ENCODE assay signal across 28 mouse cellular contexts in genomic region chr17:65857617-65858016, GRCm38 (mm10). TPM values are rescaled to one million over a fixed set of nuclear protein-coding genes. Genes with fewer than 3 reads are reported as not detected.
DNase-seq lines count a peak whose midpoint lies in the region; ATAC-seq and TF ChIP-seq lines count a peak whose summit lies in the region.
"Had no signal": no experiment of that assay in that cellular context is flagged by ENCODE, and none has a peak within 500 bp of the region (broad histone marks: within the 10 kb centered on the region; RNA-seq: fewer than 3 reads in every experiment).

No protein-coding gene starts in this region.

- TF ChIP-seq POLR2A in testis, adult 2 months (IDR thresholded peaks at IDR 0.05; ENCODE audit: control insufficient read depth, low read depth, low read length), result no peak

- no peak for TF ChIP-seq CTCF in testis, adult 2 months (IDR thresholded peaks at IDR 0.05; ENCODE audit: control insufficient read depth, insufficient read depth, insufficient replicate concordance, low read depth, low read length)
- TF ChIP-seq CTCF in liver, postnatal 0 days (IDR thresholded peaks at IDR 0.05; ENCODE audit: low read depth), result no peak

- WGBS in liver, embryonic 12.5 days (ENCODE audit: insufficient replicate concordance), result 12% methylated on average over 4 of the region's 4 CpGs
- 37% methylated on average over 4 of the region's 4 CpGs for WGBS in liver, postnatal 0 days (ENCODE audit: insufficient replicate concordance)
- WGBS in heart, embryonic 10.5 days, result 16% methylated on average over 4 of the region's 4 CpGs

- H3K4me1 ChIP-seq in testis, adult 2 months (ENCODE audit: control insufficient read depth, insufficient read depth, low read length), result no peaks in the 10 kb centered on the region
- H3K4me1 ChIP-seq in liver, embryonic 12.5 days, result peaks cover 26% of the 10 kb centered on the region
- H3K4me1 ChIP-seq in liver, postnatal 0 days (ENCODE audit: insufficient read depth), result no peaks in the 10 kb centered on the region
- H3K4me1 ChIP-seq in heart, embryonic 10.5 days, result no peaks in the 10 kb centered on the region; the same call in 1 of the 2 replicates
- H3K4me1 ChIP-seq: embryonic facial prominence, embryonic 13.5 days; limb, embryonic 12.5 days; stomach, embryonic 15.5 days had no signal

- H3K4me2 ChIP-seq in liver, embryonic 12.5 days, result peak overlapping the region; percentile 19; the same call in 1 of the 2 replicates
- no peak overlapping the region for H3K4me2 ChIP-seq in liver, postnatal 0 days (ENCODE audit: low read depth, low read length)
- H3K4me2 ChIP-seq: embryonic facial prominence, embryonic 13.5 days; limb, embryonic 12.5 days; stomach, embryonic 15.5 days had no signal

- no peak overlapping the region for H3K9ac ChIP-seq in liver, embryonic 12.5 days
- no peak overlapping the region; the same call in 1 of the 2 replicates for H3K9ac ChIP-seq in liver, postnatal 0 days (replicated peaks)
- H3K9ac ChIP-seq: embryonic facial prominence, embryonic 13.5 days; limb, embryonic 12.5 days; stomach, embryonic 15.5 days had no signal

- DNase-seq in testis, postnatal 10 days (ENCODE audit: low spot score), result no peak
- DNase-seq in liver, postnatal 0 days, result no peak
- no peak for DNase-seq in left cerebral cortex, adult 8-10 months (ENCODE audit: low spot score in 2 of 2)
- DNase-seq in adrenal gland, postnatal 10 days, result no peak
- no peak for DNase-seq in heart, embryonic 10.5 days (ENCODE audit: low spot score)
- DNase-seq: adrenal gland, adult 8-10 months; cerebellum, adult 11 months; cerebellum, adult 9-10 months; gastrocnemius, adult 2 months; heart, adult 2 months; kidney, adult 18-20 months; kidney, postnatal 36 days; layer of hippocampus, postnatal 36 days; lung, adult 18-20 months; lung, postnatal 4 days; midbrain, embryonic 14.5 days; right cerebral cortex, postnatal 25 days; thymus, adult 18-20 months; thymus, postnatal 25 days had no signal

- no peaks in the 10 kb centered on the region for H3K27me3 ChIP-seq in testis, adult 2 months (ENCODE audit: control insufficient read depth, insufficient read depth, low read length)
- H3K27me3 ChIP-seq in liver, embryonic 12.5 days (replicated peaks), result no peaks in the 10 kb centered on the region
- H3K27me3 ChIP-seq in liver, postnatal 0 days (ENCODE audit: insufficient read depth, low read length), result no peaks in the 10 kb centered on the region
- no peaks in the 10 kb centered on the region for H3K27me3 ChIP-seq in heart, embryonic 10.5 days (ENCODE audit: insufficient read depth, poor library complexity, severe bottlenecking)
- H3K27me3 ChIP-seq: embryonic facial prominence, embryonic 13.5 days; limb, embryonic 12.5 days; stomach, embryonic 15.5 days had no signal

- no peak overlapping the region for H3K4me3 ChIP-seq in testis, adult 2 months (ENCODE audit: control insufficient read depth, low read depth, low read length)
- no peak overlapping the region for H3K4me3 ChIP-seq in liver, embryonic 12.5 days
- H3K4me3 ChIP-seq in liver, postnatal 0 days (ENCODE audit: low read depth, low read length), result no peak overlapping the region
- no peak overlapping the region for H3K4me3 ChIP-seq in heart, embryonic 10.5 days
- H3K4me3 ChIP-seq: embryonic facial prominence, embryonic 13.5 days; gastrocnemius, adult 2 months; heart, adult 2 months; layer of hippocampus, adult 2 months; limb, embryonic 12.5 days; stomach, embryonic 15.5 days had no signal

- H3K27ac ChIP-seq in testis, adult 2 months (ENCODE audit: control insufficient read depth, insufficient read depth, low read depth, low read length), result peak overlapping the region; percentile 67
- H3K27ac ChIP-seq in liver, embryonic 12.5 days, result peak overlapping the region; percentile 53; the same call in 1 of the 2 replicates
- H3K27ac ChIP-seq in liver, postnatal 0 days (ENCODE audit: low read depth), result 0 out of 2 replicates have a peak overlapping the region, but pooled peaks have one; percentile 11
- no peak overlapping the region for H3K27ac ChIP-seq in heart, embryonic 10.5 days
- H3K27ac ChIP-seq: embryonic facial prominence, embryonic 13.5 days; gastrocnemius, adult 2 months; heart, adult 2 months; layer of hippocampus, adult 2 months; limb, embryonic 12.5 days; stomach, embryonic 15.5 days had no signal

- H3K36me3 ChIP-seq in testis, adult 2 months (ENCODE audit: control insufficient read depth, insufficient read depth, low read length), result no peaks in the 10 kb centered on the region; the same call in 1 of the 2 replicates
- H3K36me3 ChIP-seq in liver, embryonic 12.5 days, result peaks cover 86% of the 10 kb centered on the region
- H3K36me3 ChIP-seq in liver, postnatal 0 days (replicated peaks; ENCODE audit: insufficient read depth, low read length), result peaks cover 56% of the 10 kb centered on the region
- H3K36me3 ChIP-seq in heart, embryonic 10.5 days, result peaks cover 58% of the 10 kb centered on the region

- TF ChIP-seq EP300 in liver, postnatal 0 days (IDR thresholded peaks at IDR 0.05; ENCODE audit: low read depth), result peak; percentile 83

- no peaks in the 10 kb centered on the region for H3K9me3 ChIP-seq in liver, embryonic 12.5 days (replicated peaks)
- no peaks in the 10 kb centered on the region for H3K9me3 ChIP-seq in liver, postnatal 0 days (ENCODE audit: low read length)
- no peaks in the 10 kb centered on the region for H3K9me3 ChIP-seq in heart, embryonic 10.5 days
- H3K9me3 ChIP-seq: embryonic facial prominence, embryonic 13.5 days; stomach, embryonic 15.5 days had no signal

- ATAC-seq in liver, embryonic 12.5 days, result peak; percentile 50; the same call in 1 of the 2 replicates
- ATAC-seq in liver, postnatal 0 days, result no peak
- ATAC-seq: forebrain, embryonic 16.5 days; hindbrain, embryonic 16.5 days; lung, postnatal 0 days had no signal

RNA-seq across cellular contexts. Expression of gene Ralbp1, which starts 28.0 kb away (rescaled TPM):
- 12.8 and 13.2 TPM in 2 replicates for polyA plus RNA-seq in testis, adult 2 months (2012; rRNA removed)
- 45.9 and 47.3 TPM in 2 replicates for polyA plus RNA-seq in liver, embryonic 12.5 days (2016; fragmentation: Nextera tagmentation; extraction: Ambion mirVana)
- polyA plus RNA-seq in liver, postnatal 0 days (2015; fragmentation: Nextera tagmentation; extraction: Ambion mirVana), result 29.5 TPM in 2 replicates
- total RNA-seq in left cerebral cortex, adult 8-10 months (2022), result 10 to 100 TPM; 64.6 to 75.2 (median 69.3) TPM
- 10 to 100 TPM; 32.4 to 37.4 TPM for total RNA-seq in adrenal gland, postnatal 10 days (2021)
- polyA plus RNA-seq in heart, embryonic 10.5 days (2016; fragmentation: Nextera tagmentation; extraction: Ambion mirVana), result 46.1 and 52.1 TPM in 2 replicates
